Mouse (Mus musculus) cerebellum, adult 2 months (tissue): ENCODE measurements at regions not wholly inside any gene's neighbourhood (a gene's known extent, or its start where the extent isn't known, plus 50 kb on each side); places are given as distances from the start of the nearest gene placed in this dataset.

Experiments used
- DNase-seq, 2 experiments: peaks; one replicate each; pipeline ENCODE4 v3.0.0; 2021
- H3K27ac ChIP-seq: fragments of 200-500 bp; 2 replicates; pipeline ENCODE4 v1.5.1; 2012; ENCODE audit warnings: low read length, control low read depth, inconsistent platforms; ENCODE audit not compliant: insufficient read depth
- H3K27me3 ChIP-seq: fragments of 200-500 bp; 2 replicates; pipeline ENCODE4 v1.6.1; 2012; ENCODE audit warnings: inconsistent platforms, mild to moderate bottlenecking, low read length, moderate library complexity; ENCODE audit not compliant: control insufficient read depth, insufficient read depth
- H3K4me1 ChIP-seq: fragments of 200-500 bp; 2 replicates; pipeline ENCODE4 v1.6.1; 2011; ENCODE audit warnings: low read length; ENCODE audit not compliant: control insufficient read depth, insufficient read depth
- H3K4me3 ChIP-seq: fragments of 200-500 bp; replicated peaks from 2 replicates; pipeline ENCODE3; 2011; ENCODE audit warnings: mild to moderate bottlenecking, low read depth, low read length, control low read depth; ENCODE audit not compliant: insufficient read depth
- CTCF ChIP-seq: fragments of 200-500 bp; IDR thresholded peaks from 2 replicates; pipeline ENCODE4 v1.5.1; 2011; ENCODE audit warnings: low read depth, mild to moderate bottlenecking, control low read depth, low read length, moderate library complexity, borderline replicate concordance; ENCODE audit not compliant: insufficient read depth
- POLR2A ChIP-seq: fragments of 200-500 bp; IDR thresholded peaks from 2 replicates; pipeline ENCODE4 v1.6.1; 2011; ENCODE audit warnings: low read length, control low read depth, borderline replicate concordance; ENCODE audit not compliant: insufficient read depth
- WGBS: fragments of 180-500 bp; shearing (Covaris S2); methylation state at CpG from one replicate; pipeline ENCODE4 v1.1.7; 2018; 5-methylcytosine and 5-hydroxymethylcytosine counted together

GRCm38 (mm10) chr14:36748130-36748883, 220.3 kb downstream of the Ccser2 start:
- WGBS: 40% methylated on average over 6 of the region's 6 CpGs

GRCm38 (mm10) chr14:36731095-36731494, 237.5 kb downstream of the Ccser2 start:
- Histone ChIP-seq H3K27me3 (no peaks in the 10 kb centered on the region), H3K4me3 (no peak overlapping the region), H3K4me1 (no peaks in the 10 kb centered on the region), H3K27ac (no peak overlapping the region)
- 78% methylated on average over 8 of the region's 8 CpGs for WGBS
- no peak for DNase-seq
- TF ChIP-seq POLR2A: no peak
- no peak for TF ChIP-seq CTCF

More at GRCm38 (mm10) chr14:36748130-36748883, 220.3 kb downstream of the Ccser2 start:
- DNase-seq: peak; percentile 36 to 39
- Histone ChIP-seq H3K27me3 (no peaks in the 10 kb centered on the region), H3K4me1 (no peaks in the 10 kb centered on the region), H3K27ac (no peak overlapping the region), H3K4me3 (no peak overlapping the region)
- TF ChIP-seq POLR2A (no peak), CTCF (no peak)

- H3K27me3 ChIP-seq: no peaks in the 10 kb centered on the region
- 80% methylated on average over 6 of the region's 6 CpGs for WGBS
- H3K4me1 ChIP-seq: no peaks in the 10 kb centered on the region
- no peak overlapping the region for H3K4me3 ChIP-seq
- TF ChIP-seq POLR2A: no peak
- no peak for TF ChIP-seq CTCF
- H3K27ac ChIP-seq: no peak overlapping the region
- DNase-seq: no peak
Observed at GRCm38 (mm10) chr14:36726092-36726491, 242.5 kb downstream of the Ccser2 start.

DNA sequence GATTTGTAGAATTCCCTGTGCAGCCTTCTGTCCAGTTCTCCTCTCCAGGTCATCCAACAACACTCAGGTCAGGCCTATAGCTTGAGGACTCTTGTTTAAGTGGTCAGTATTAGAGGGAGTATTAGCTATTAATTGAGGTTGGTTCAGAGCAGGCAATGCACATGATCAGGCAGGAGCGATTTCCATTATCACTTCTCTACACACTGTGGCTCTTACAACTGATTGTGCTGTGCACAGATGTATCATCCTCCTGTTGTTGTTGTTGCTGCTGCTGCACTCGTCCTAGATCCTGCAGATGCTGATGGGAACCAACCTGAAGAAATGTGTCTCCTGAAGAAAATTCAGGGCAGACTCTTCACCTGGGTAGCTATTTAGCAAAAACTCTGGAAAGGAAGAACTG, 252.9 kb downstream of the Ccser2 start:
- Histone ChIP-seq H3K4me1 (no peaks in the 10 kb centered on the region), H3K27ac (no peak overlapping the region), H3K27me3 (no peaks in the 10 kb centered on the region), H3K4me3 (no peak overlapping the region)
- WGBS: 83% methylated on average over 2 of the region's 2 CpGs
- no peak for TF ChIP-seq POLR2A
- no peak for TF ChIP-seq CTCF
- no peak for DNase-seq

DNA sequence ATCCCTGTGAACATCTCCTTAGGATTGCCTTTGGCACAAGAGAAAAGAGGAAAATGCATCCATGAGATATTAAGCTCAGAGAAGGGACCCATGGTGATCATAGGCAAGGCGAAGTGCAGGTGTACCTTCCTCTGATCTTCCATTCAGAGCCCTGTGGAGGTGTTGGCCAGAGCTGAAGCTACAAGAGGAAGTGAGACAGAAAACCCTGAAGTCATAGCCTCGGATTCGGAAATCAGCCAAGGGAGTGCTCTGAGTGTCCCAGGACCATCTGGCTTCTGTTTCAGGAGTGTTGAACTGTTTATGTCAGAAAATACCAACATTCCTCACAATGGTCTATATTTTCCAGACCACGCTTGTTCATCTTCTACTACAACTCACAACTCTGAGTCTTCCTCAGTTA, 271.6 kb downstream of the Ccser2 start:
- H3K4me1 ChIP-seq: no peaks in the 10 kb centered on the region
- no peak overlapping the region for H3K27ac ChIP-seq
- TF ChIP-seq CTCF (no peak), POLR2A (no peak)
- DNase-seq: peak; percentile 32 to 68
- no peak overlapping the region for H3K4me3 ChIP-seq
- H3K27me3 ChIP-seq: no peaks in the 10 kb centered on the region
- 47% methylated on average over 4 of the region's 4 CpGs for WGBS

DNA sequence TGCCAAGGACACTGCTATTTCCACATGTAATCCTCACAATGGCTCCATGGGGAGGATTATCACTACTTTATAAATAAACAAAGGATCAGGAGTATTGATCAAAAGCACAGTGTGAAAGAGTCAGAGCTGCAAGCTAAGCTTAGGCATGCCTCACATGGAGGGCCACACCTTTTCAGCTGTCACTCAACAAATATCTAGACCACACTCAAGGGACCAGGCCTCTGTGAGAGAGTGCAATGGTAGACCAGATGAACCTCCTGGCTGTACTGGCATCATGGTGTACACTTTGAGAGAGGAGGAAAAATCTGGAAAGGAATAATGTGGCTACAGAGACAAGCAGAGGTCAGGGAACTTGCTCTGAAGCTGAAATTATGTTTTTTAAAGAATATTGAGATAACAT, 276.6 kb downstream of the Ccser2 start:
- no peak overlapping the region for H3K27ac ChIP-seq
- no peak overlapping the region for H3K4me3 ChIP-seq
- no peak for TF ChIP-seq CTCF
- TF ChIP-seq POLR2A: no peak
- DNase-seq: no peak
- no peaks in the 10 kb centered on the region for H3K4me1 ChIP-seq
- no peaks in the 10 kb centered on the region for H3K27me3 ChIP-seq

DNA sequence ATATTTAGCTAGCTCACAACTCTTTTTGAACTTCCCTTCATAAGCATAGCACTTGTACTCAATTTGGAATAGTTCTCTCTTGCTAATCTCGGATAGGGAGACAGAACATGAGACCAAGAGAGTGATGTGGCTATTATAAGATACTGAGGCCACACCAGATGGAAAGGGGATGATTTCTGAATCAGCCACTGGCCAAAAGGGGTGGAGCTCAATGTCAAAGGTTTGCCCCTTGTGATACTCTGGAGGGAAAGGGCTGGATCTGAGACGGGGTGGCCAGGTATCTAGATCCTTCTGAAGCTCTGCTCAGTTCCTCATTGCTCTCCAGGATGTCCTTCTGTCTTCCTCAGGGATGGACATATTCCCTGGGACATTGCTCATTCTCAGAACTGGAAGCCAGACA, 277.6 kb downstream of the Ccser2 start:
- Histone ChIP-seq H3K27me3 (no peaks in the 10 kb centered on the region), H3K4me1 (no peaks in the 10 kb centered on the region), H3K4me3 (no peak overlapping the region), H3K27ac (no peak overlapping the region)
- 52% methylated on average over 2 of the region's 2 CpGs for whole genome bisulfite sequencing
- TF ChIP-seq POLR2A (no peak), CTCF (no peak)
- no peak for DNase-seq

GRCm38 (mm10) chr14:36658678-36659263, 309.8 kb downstream of the Ccser2 start:
- DNase-seq: no peak
- no peak overlapping the region for H3K4me3 ChIP-seq
- 64% methylated on average over 1 of the region's 1 CpGs for WGBS
- TF ChIP-seq CTCF: no peak
- no peak for TF ChIP-seq POLR2A
- H3K27ac ChIP-seq: no peak overlapping the region
- no peaks in the 10 kb centered on the region for H3K27me3 ChIP-seq
- no peaks in the 10 kb centered on the region for H3K4me1 ChIP-seq
